Mouse (Mus musculus) intestine, embryonic 16.5 days (tissue): Measurements from ENCODE around the gene Hpcal4. TPM values are rescaled to one million over a fixed set of nuclear protein-coding genes. Genes with fewer than 3 reads are reported as not detected.
"Not testable (repeated sequence)": the region's sequence is repeated elsewhere in the genome, so short reads cannot be mapped to it uniquely, and the experiment has no call there.

ENCODE experiments used
- ATAC-seq: fragments of 200-750 bp; cut with Nextera tagmentation; 2 replicates; pipeline ENCODE4 v1.8.0; 2017; ENCODE audit warnings: moderate TSS enrichment, moderate library complexity
- H3K27ac ChIP-seq: fragments of 300-500 bp; sonication (generic); 2 replicates; pipeline ENCODE4 v1.5.1; 2014; ENCODE audit warnings: mild to moderate bottlenecking, low read length
- H3K27me3 ChIP-seq: fragments of 300-500 bp; sonication (generic); replicated peaks from 2 replicates; pipeline ENCODE4 v1.6.1; 2014; ENCODE audit warnings: low read length, control low read depth, mixed read lengths; ENCODE audit not compliant: control insufficient read depth, insufficient read depth
- H3K36me3 ChIP-seq: fragments of 300-500 bp; sonication (generic); 2 replicates; pipeline ENCODE4 v1.6.1; 2014; ENCODE audit warnings: low read length, control low read depth; ENCODE audit not compliant: control insufficient read depth, insufficient read depth
- H3K4me1 ChIP-seq: fragments of 300-500 bp; sonication (generic); 2 replicates; pipeline ENCODE4 v1.6.1; 2014; ENCODE audit warnings: low read length, control low read depth, mixed read lengths; ENCODE audit not compliant: control insufficient read depth, insufficient read depth
- H3K4me2 ChIP-seq: fragments of 300-500 bp; sonication (generic); 2 replicates; pipeline ENCODE4 v1.6.1; 2014; ENCODE audit warnings: low read depth, low read length, control low read depth
- H3K4me3 ChIP-seq: fragments of 300-500 bp; sonication (generic); 2 replicates; pipeline ENCODE4 v1.5.1; 2014; ENCODE audit warnings: mild to moderate bottlenecking, low read length
- H3K9ac ChIP-seq: fragments of 300-500 bp; sonication (generic); 2 replicates; pipeline ENCODE4 v1.6.1; 2014; ENCODE audit warnings: low read depth, low read length
- H3K9me3 ChIP-seq: fragments of 300-500 bp; sonication (generic); 2 replicates; pipeline ENCODE4 v1.6.1; 2016; ENCODE audit warnings: low read length, control low read depth; ENCODE audit not compliant: control insufficient read depth
- WGBS: fragments of 180-500 bp; shearing (Covaris S2); extraction: QIAGEN DNeasy Blood & Tissue Kit; methylation state at CpG from one replicate; pipeline ENCODE4 v1.1.7; 2014; 5-methylcytosine and 5-hydroxymethylcytosine counted together
- polyA plus RNA-seq: library from polyadenylated mRNA; unstranded; fragments of >200 nt; fragmentation: Nextera tagmentation; extraction: Ambion mirVana; gene quantifications from 2 replicates; pipeline ENCODE4 v1.2.1, GENCODE M21; 2015

Gene Hpcal4
- polyA plus RNA-seq, 1 experiment from 2014 or later, result 3.4 TPM

GRCm38 (mm10) chr4:123160571-123160970 lies 22.5 kb upstream of the Hpcal4 start:
- ATAC-seq, result no peak
- H3K27ac ChIP-seq, result no peak overlapping the region
- no peak overlapping the region for H3K9ac ChIP-seq
- H3K4me3 ChIP-seq, result no peak overlapping the region
- H3K27me3 ChIP-seq, result no peaks in the 10 kb centered on the region
- no peaks in the 10 kb centered on the region for H3K9me3 ChIP-seq
- no peaks in the 10 kb centered on the region for H3K36me3 ChIP-seq
- H3K4me1 ChIP-seq, result peaks cover 7% of the 10 kb centered on the region; the same call in 1 of the 2 replicates
- 71% methylated on average over 6 of the region's 6 CpGs for WGBS
- no peak overlapping the region for H3K4me2 ChIP-seq

- not testable (repeated sequence) for H3K9ac ChIP-seq, H3K4me2 ChIP-seq, H3K36me3 ChIP-seq, H3K9me3 ChIP-seq, H3K27ac ChIP-seq, H3K27me3 ChIP-seq, ATAC-seq, H3K4me3 ChIP-seq, H3K4me1 ChIP-seq
- WGBS, result 75% methylated on average over 3 of the region's 3 CpGs
Measured at GRCm38 (mm10) chr4:123161251-123161650, 21.8 kb upstream of the Hpcal4 start.

DNA sequence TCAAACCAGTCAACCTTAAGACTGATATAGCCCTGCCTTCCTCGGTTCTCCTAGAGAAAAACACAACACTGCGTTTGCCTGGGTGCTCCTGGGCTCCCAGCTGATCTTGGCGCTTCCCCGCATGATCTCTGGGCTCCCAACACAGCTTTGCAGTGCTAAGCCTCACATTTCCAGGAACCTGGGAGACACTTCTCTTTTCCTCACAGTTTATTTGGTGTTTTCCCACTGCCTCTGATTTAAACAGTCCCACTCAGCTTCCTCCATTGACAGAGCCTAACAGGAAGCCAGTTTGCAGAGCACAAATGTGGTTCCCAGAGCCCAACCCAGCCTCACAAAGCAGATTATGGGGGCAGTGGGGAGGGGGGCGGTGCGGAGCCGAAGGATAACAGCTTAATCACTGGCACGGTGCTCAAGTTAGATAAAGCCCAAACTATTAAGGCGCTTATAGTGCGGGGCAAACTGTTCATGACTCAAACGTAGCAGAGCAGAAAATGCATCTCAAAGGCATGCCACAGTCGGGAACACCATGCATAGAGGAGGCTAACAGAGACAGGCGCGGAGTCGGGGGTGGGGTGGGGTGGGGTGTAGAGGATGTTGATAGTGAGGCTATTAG lies 20.6 kb upstream of the Hpcal4 start:
- H3K9me3 ChIP-seq, result no peaks in the 10 kb centered on the region
- no peak overlapping the region for H3K27ac ChIP-seq
- WGBS, result 9% methylated on average over 15 of the region's 15 CpGs
- no peak overlapping the region for H3K4me3 ChIP-seq
- ATAC-seq, result peak; percentile 23; the same call in 1 of the 2 replicates
- peak overlapping the region; percentile 32; the same call in 1 of the 2 replicates for H3K4me2 ChIP-seq
- no peaks in the 10 kb centered on the region for H3K36me3 ChIP-seq
- peaks cover 7% of the 10 kb centered on the region; the same call in 1 of the 2 replicates for H3K4me1 ChIP-seq
- H3K27me3 ChIP-seq, result no peaks in the 10 kb centered on the region
- no peak overlapping the region; the same call in 1 of the 2 replicates for H3K9ac ChIP-seq

GRCm38 (mm10) chr4:123164157-123164556 lies 18.9 kb upstream of the Hpcal4 start:
- WGBS, result 58% methylated on average over 15 of the region's 15 CpGs
- no peak overlapping the region for H3K4me3 ChIP-seq
- no peaks in the 10 kb centered on the region for H3K36me3 ChIP-seq
- no peak overlapping the region for H3K4me2 ChIP-seq
- no peak overlapping the region for H3K9ac ChIP-seq
- H3K27ac ChIP-seq, result no peak overlapping the region
- H3K9me3 ChIP-seq, result no peaks in the 10 kb centered on the region
- no peaks in the 10 kb centered on the region for H3K27me3 ChIP-seq
- ATAC-seq, result no peak
- H3K4me1 ChIP-seq, result peaks cover 7% of the 10 kb centered on the region; the same call in 1 of the 2 replicates

GRCm38 (mm10) chr4:123171811-123172210 lies 11.2 kb upstream of the Hpcal4 start:
- H3K4me1 ChIP-seq, result no peaks in the 10 kb centered on the region
- no peak for ATAC-seq
- H3K36me3 ChIP-seq, result no peaks in the 10 kb centered on the region
- no peak overlapping the region for H3K27ac ChIP-seq
- no peak overlapping the region for H3K4me2 ChIP-seq
- no peak overlapping the region for H3K4me3 ChIP-seq
- peaks cover 3% of the 10 kb centered on the region; the same call in 1 of the 2 replicates for H3K27me3 ChIP-seq
- H3K9ac ChIP-seq, result no peak overlapping the region
- H3K9me3 ChIP-seq, result no peaks in the 10 kb centered on the region

GRCm38 (mm10) chr4:123183239-123184056 lies 421 bp downstream of the Hpcal4 start:
- Histone ChIP-seq H3K9ac (peak overlapping the region; percentile 38; the same call in 1 of the 2 replicates), H3K27me3 (peaks cover 38% of the 10 kb centered on the region), H3K9me3 (no peaks in the 10 kb centered on the region), H3K4me2 (peak overlapping the region; percentile 84), H3K4me1 (peaks cover 10% of the 10 kb centered on the region), H3K27ac (no peak overlapping the region), H3K36me3 (no peaks in the 10 kb centered on the region), H3K4me3 (peak overlapping the region; percentile 44)
- WGBS, result 11% methylated on average over 44 of the region's 44 CpGs
- peak; percentile 92 for ATAC-seq

- Histone ChIP-seq H3K4me1 (peaks cover 10% of the 10 kb centered on the region), H3K27ac (no peak overlapping the region), H3K36me3 (no peaks in the 10 kb centered on the region), H3K27me3 (peaks cover 38% of the 10 kb centered on the region), H3K4me3 (no peak overlapping the region), H3K4me2 (no peak overlapping the region), H3K9me3 (no peaks in the 10 kb centered on the region), H3K9ac (no peak overlapping the region)
- 53% methylated on average over 3 of the region's 3 CpGs for WGBS
- no peak for ATAC-seq
Measured at GRCm38 (mm10) chr4:123184816-123185215, 1.8 kb downstream of the Hpcal4 start.

- no peaks in the 10 kb centered on the region; the same call in 1 of the 2 replicates for H3K27me3 ChIP-seq
- no peaks in the 10 kb centered on the region for H3K4me1 ChIP-seq
- H3K4me3 ChIP-seq, result no peak overlapping the region
- H3K9me3 ChIP-seq, result no peaks in the 10 kb centered on the region
- H3K9ac ChIP-seq, result no peak overlapping the region
- H3K4me2 ChIP-seq, result no peak overlapping the region
- H3K36me3 ChIP-seq, result no peaks in the 10 kb centered on the region
- no peak overlapping the region for H3K27ac ChIP-seq
- ATAC-seq, result no peak
- 79% methylated on average over 11 of the region's 11 CpGs for WGBS
Measured at GRCm38 (mm10) chr4:123192336-123192735, 9.3 kb downstream of the Hpcal4 start.

- H3K4me1 ChIP-seq, result no peaks in the 10 kb centered on the region
- ATAC-seq, result no peak
- H3K4me2 ChIP-seq, result no peak overlapping the region
- no peak overlapping the region for H3K4me3 ChIP-seq
- H3K36me3 ChIP-seq, result no peaks in the 10 kb centered on the region
- no peaks in the 10 kb centered on the region; the same call in 1 of the 2 replicates for H3K27me3 ChIP-seq
- no peak overlapping the region for H3K9ac ChIP-seq
- H3K9me3 ChIP-seq, result no peaks in the 10 kb centered on the region
- no peak overlapping the region for H3K27ac ChIP-seq
- 84% methylated on average over 11 of the region's 11 CpGs for WGBS
Measured at GRCm38 (mm10) chr4:123193791-123194190, 10.8 kb downstream of the Hpcal4 start.
